Mouse (Mus musculus) erythroblast, embryonic 14.5 days (primary cell): ENCODE results near the gene Mia2. TPM values are rescaled to one million over a fixed set of nuclear protein-coding genes. Genes with fewer than 3 reads are reported as not detected.

Experiments used
- H3K27me3 ChIP-seq: 2 replicates; pipeline ENCODE4 v1.6.1; 2012; ENCODE audit warnings: inconsistent platforms; ENCODE audit not compliant: control insufficient read depth
- H3K36me3 ChIP-seq: 2 replicates; pipeline ENCODE4 v1.6.1; 2012; ENCODE audit warnings: mild to moderate bottlenecking, inconsistent platforms; ENCODE audit not compliant: control insufficient read depth
- H3K4me1 ChIP-seq: 2 replicates; pipeline ENCODE4 v1.6.1; 2012; ENCODE audit warnings: inconsistent platforms; ENCODE audit not compliant: control insufficient read depth
- H3K4me3 ChIP-seq: replicated peaks from 2 replicates; pipeline ENCODE3; 2012; ENCODE audit warnings: moderate library complexity, mild to moderate bottlenecking, inconsistent platforms
- H3K9me3 ChIP-seq: 2 replicates; pipeline ENCODE4 v1.6.1; 2012; ENCODE audit warnings: low read length, inconsistent platforms, mixed read lengths; ENCODE audit not compliant: control insufficient read depth
- GATA1 ChIP-seq: IDR thresholded peaks from 2 replicates; pipeline ENCODE4 v1.6.1; 2012; ENCODE audit warnings: low read length, inconsistent platforms, mixed read lengths
- TAL1 ChIP-seq: IDR thresholded peaks from 3 replicates; pipeline ENCODE4 v1.6.1; 2012; ENCODE audit warnings: low read length, inconsistent platforms, mixed read lengths
- polyA plus RNA-seq: library from polyadenylated mRNA; stranded (reverse); fragments of >175 nt; gene quantifications from 2 replicates; pipeline ENCODE4 v1.2.3, GENCODE M21; 2012

Gene Mia2
- polyA plus RNA-seq, 1 experiment = 1.2 TPM

- TF ChIP-seq TAL1 (no peak), GATA1 (no peak)
Observed at GRCm38 (mm10) chr12:59169935-59170334, 74.3 kb downstream of the Mia2 start.

GRCm38 (mm10) chr12:59177814-59178213 is 82.2 kb downstream of the Mia2 start:
- no peaks in the 10 kb centered on the region for H3K4me1 ChIP-seq
- no peak for TF ChIP-seq TAL1
- TF ChIP-seq GATA1 = no peak
- peaks cover 2% of the 10 kb centered on the region; the same call in 1 of the 2 replicates for H3K9me3 ChIP-seq
- no peak overlapping the region for H3K4me3 ChIP-seq
- no peaks in the 10 kb centered on the region for H3K27me3 ChIP-seq
- peaks cover 86% of the 10 kb centered on the region for H3K36me3 ChIP-seq

More at GRCm38 (mm10) chr12:59169935-59170334, 74.3 kb downstream of the Mia2 start:
- Histone ChIP-seq H3K4me1 (no peaks in the 10 kb centered on the region), H3K36me3 (peaks cover 66% of the 10 kb centered on the region), H3K9me3 (no peaks in the 10 kb centered on the region), H3K4me3 (no peak overlapping the region), H3K27me3 (no peaks in the 10 kb centered on the region)

GRCm38 (mm10) chr12:59188086-59188682 is 92.6 kb downstream of the Mia2 start:
- Histone ChIP-seq H3K9me3 (no peaks in the 10 kb centered on the region), H3K27me3 (no peaks in the 10 kb centered on the region), H3K4me3 (no peak overlapping the region), H3K4me1 (peaks cover under 1% of the 10 kb centered on the region), H3K36me3 (peaks cover 71% of the 10 kb centered on the region)
- TF ChIP-seq TAL1 = no peak
- no peak for TF ChIP-seq GATA1

- H3K4me1 ChIP-seq = peaks cover 25% of the 10 kb centered on the region
- H3K36me3 ChIP-seq = peaks cover 43% of the 10 kb centered on the region
- H3K27me3 ChIP-seq = no peaks in the 10 kb centered on the region
- no peak for TF ChIP-seq TAL1
- TF ChIP-seq GATA1 = no peak
- H3K9me3 ChIP-seq = no peaks in the 10 kb centered on the region
- H3K4me3 ChIP-seq = no peak overlapping the region
Observed at GRCm38 (mm10) chr12:59193637-59194036, 98.0 kb downstream of the Mia2 start.

GRCm38 (mm10) chr12:59194341-59195003 is 98.9 kb downstream of the Mia2 start:
- Histone ChIP-seq H3K36me3 (peaks cover 45% of the 10 kb centered on the region), H3K27me3 (no peaks in the 10 kb centered on the region), H3K4me1 (peaks cover 32% of the 10 kb centered on the region), H3K9me3 (no peaks in the 10 kb centered on the region), H3K4me3 (no peak overlapping the region)
- TF ChIP-seq GATA1 (no peak), TAL1 (no peak)

GRCm38 (mm10) chr12:59195065-59195464 is 99.5 kb downstream of the Mia2 start:
- TF ChIP-seq TAL1 (no peak), GATA1 (no peak)
- Histone ChIP-seq H3K4me3 (no peak overlapping the region), H3K4me1 (peaks cover 32% of the 10 kb centered on the region), H3K36me3 (peaks cover 47% of the 10 kb centered on the region), H3K9me3 (no peaks in the 10 kb centered on the region), H3K27me3 (no peaks in the 10 kb centered on the region)

GRCm38 (mm10) chr12:59195941-59196340 is 100.3 kb downstream of the Mia2 start:
- no peak for TF ChIP-seq TAL1
- TF ChIP-seq GATA1 = no peak
- Histone ChIP-seq H3K27me3 (no peaks in the 10 kb centered on the region), H3K4me1 (peaks cover 32% of the 10 kb centered on the region), H3K9me3 (no peaks in the 10 kb centered on the region), H3K4me3 (no peak overlapping the region), H3K36me3 (peaks cover 47% of the 10 kb centered on the region)

GRCm38 (mm10) chr12:59198750-59199149 is 103.2 kb downstream of the Mia2 start:
- peaks cover 58% of the 10 kb centered on the region for H3K36me3 ChIP-seq
- H3K4me1 ChIP-seq = peaks cover 26% of the 10 kb centered on the region
- no peaks in the 10 kb centered on the region for H3K27me3 ChIP-seq
- TF ChIP-seq TAL1 (no peak), GATA1 (no peak)
- no peaks in the 10 kb centered on the region for H3K9me3 ChIP-seq
- no peak overlapping the region for H3K4me3 ChIP-seq

GRCm38 (mm10) chr12:59199361-59199760 is 103.8 kb downstream of the Mia2 start:
- TF ChIP-seq GATA1 (no peak), TAL1 (no peak)
- H3K4me3 ChIP-seq = no peak overlapping the region

GRCm38 (mm10) chr12:59205571-59205970 is 110.0 kb downstream of the Mia2 start:
- Histone ChIP-seq H3K9me3 (no peaks in the 10 kb centered on the region), H3K4me1 (peaks cover 7% of the 10 kb centered on the region), H3K27me3 (no peaks in the 10 kb centered on the region), H3K4me3 (no peak overlapping the region), H3K36me3 (peaks cover 43% of the 10 kb centered on the region)
- TF ChIP-seq TAL1 (no peak), GATA1 (no peak)

More at GRCm38 (mm10) chr12:59199361-59199760, 103.8 kb downstream of the Mia2 start:
- no peaks in the 10 kb centered on the region for H3K9me3 ChIP-seq
- H3K27me3 ChIP-seq = no peaks in the 10 kb centered on the region
- H3K4me1 ChIP-seq = peaks cover 20% of the 10 kb centered on the region
- H3K36me3 ChIP-seq = peaks cover 64% of the 10 kb centered on the region
